Mouse (Mus musculus): Measurements from ENCODE around the gene Susd1. TPM values are rescaled to one million over a fixed set of nuclear protein-coding genes. Genes with fewer than 3 reads are reported as not detected.

Susd1 gene
- polyA plus RNA-seq, 1 experiment from 2014 or later, result 3.7 TPM

DNA sequence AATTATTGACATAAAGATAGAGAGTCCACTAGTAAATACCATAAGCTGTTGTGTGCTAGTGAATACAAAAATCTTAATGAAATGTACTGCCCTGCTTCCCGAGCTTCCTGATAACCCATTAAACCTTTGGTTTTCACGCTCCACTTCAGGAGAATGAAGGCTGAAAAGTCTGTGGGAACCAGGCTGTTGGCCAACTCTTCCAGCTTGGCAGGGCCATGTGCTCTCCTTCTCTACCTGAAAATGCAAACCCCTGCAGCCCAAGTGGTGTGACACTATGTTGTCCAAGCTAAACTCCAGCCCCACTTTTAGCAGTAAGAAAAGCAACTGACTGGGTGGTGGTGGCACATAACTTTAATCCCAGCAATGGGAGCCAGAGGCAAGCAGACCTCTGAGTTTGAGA, 162.5 kb downstream of the Susd1 start:
- Histone ChIP-seq H3K36me3 (no peaks in the 10 kb centered on the region), H3K4me1 (replicated peaks) (0 out of 2 replicates have a peak, but pooled peaks cover 3% of the 10 kb centered on the region), H3K9me3 (replicated peaks) (no peaks in the 10 kb centered on the region), H3K27ac (no peak overlapping the region), H3K4me3 (no peak overlapping the region), H3K27me3 (no peaks in the 10 kb centered on the region), H3K9ac (no peak overlapping the region), H3K4me2 (no peak overlapping the region)
- ATAC-seq (replicated peaks; ENCODE audit: insufficient number of reproducible peaks, insufficient read depth, low FRiP score, low read depth), result no peak
- WGBS, result 34% methylated on average over 2 of the region's 2 CpGs

DNA sequence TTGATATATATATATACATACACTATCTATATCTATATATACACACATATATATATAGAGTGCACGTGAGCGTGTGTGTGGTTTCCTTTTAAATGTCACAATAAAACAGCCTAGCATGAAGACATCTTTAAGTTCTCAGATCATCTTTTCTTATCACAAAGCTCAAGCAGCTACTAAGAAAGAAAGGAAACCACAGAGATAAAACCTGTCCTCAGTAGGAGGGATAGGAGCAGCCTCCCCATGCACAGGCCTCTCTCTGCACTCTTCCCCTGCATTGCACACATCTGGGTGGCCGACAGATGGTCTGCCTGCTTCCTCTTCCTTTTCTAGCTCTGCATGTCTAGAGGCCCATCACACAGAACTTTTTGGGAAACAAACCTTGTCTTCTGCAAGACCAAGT, 162.9 kb downstream of the Susd1 start:
- H3K27me3 ChIP-seq, result no peaks in the 10 kb centered on the region
- no peaks in the 10 kb centered on the region for H3K36me3 ChIP-seq
- H3K4me2 ChIP-seq, result no peak overlapping the region
- no peak overlapping the region for H3K9ac ChIP-seq
- no peak for ATAC-seq (replicated peaks; ENCODE audit: insufficient number of reproducible peaks, insufficient read depth, low FRiP score, low read depth)
- no peak overlapping the region for H3K4me3 ChIP-seq
- WGBS, result 43% methylated on average over 3 of the region's 3 CpGs
- no peak overlapping the region for H3K27ac ChIP-seq
- H3K9me3 ChIP-seq (replicated peaks), result no peaks in the 10 kb centered on the region
- 0 out of 2 replicates have a peak, but pooled peaks cover 3% of the 10 kb centered on the region for H3K4me1 ChIP-seq (replicated peaks)

DNA sequence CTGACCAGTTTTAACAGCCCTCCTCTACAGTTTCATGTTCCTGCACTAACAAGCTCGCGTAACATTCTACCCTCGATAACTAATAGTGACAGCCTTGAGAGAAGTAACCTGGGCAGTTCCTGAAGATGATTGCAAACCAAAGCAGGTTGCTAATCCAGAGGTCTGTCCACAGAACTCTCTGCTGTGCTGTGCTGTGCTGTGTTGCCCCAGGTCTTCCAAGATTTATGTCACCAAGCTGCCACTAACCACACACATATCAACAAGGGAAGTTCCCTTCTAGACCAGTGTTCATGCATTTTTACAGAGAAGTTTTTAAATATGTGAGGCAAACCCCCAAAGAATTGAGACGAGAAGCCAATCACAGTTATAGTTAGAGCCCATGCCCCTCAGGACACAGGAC, 164.3 kb downstream of the Susd1 start:
- H3K36me3 ChIP-seq, result no peaks in the 10 kb centered on the region
- no peak overlapping the region for H3K4me2 ChIP-seq
- H3K27ac ChIP-seq, result no peak overlapping the region
- no peaks in the 10 kb centered on the region for H3K27me3 ChIP-seq
- ATAC-seq (replicated peaks; ENCODE audit: insufficient number of reproducible peaks, insufficient read depth, low FRiP score, low read depth), result no peak
- H3K4me1 ChIP-seq (replicated peaks), result 0 out of 2 replicates have a peak, but pooled peaks cover 3% of the 10 kb centered on the region
- no peaks in the 10 kb centered on the region for H3K9me3 ChIP-seq (replicated peaks)
- no peak overlapping the region for H3K9ac ChIP-seq
- no peak overlapping the region for H3K4me3 ChIP-seq
- 72% methylated on average over 4 of the region's 4 CpGs for WGBS

DNA sequence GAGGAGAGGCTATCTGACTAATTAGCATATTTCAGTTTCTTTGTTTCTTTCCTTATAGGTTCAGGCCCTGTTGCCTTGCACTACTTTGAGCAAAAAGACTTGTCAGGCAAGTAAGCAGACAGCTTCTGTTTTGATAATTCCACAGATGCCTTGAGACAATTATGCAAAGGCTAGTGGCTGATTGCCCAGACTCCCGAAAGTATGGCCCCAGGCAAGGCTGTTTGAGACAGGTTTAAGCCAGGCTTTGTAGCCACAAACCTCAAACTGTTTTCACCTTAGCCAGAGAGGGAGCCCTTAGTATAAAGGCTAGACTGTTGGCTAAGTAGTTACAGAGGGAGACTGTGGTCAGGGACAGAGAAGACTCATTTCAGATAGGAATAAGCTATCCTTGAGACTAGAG, 165.1 kb downstream of the Susd1 start:
- 0 out of 2 replicates have a peak, but pooled peaks cover 3% of the 10 kb centered on the region for H3K4me1 ChIP-seq (replicated peaks)
- no peak overlapping the region for H3K4me2 ChIP-seq
- H3K9me3 ChIP-seq (replicated peaks), result no peaks in the 10 kb centered on the region
- no peak overlapping the region for H3K27ac ChIP-seq
- no peaks in the 10 kb centered on the region for H3K36me3 ChIP-seq
- ATAC-seq (replicated peaks; ENCODE audit: insufficient number of reproducible peaks, insufficient read depth, low FRiP score, low read depth), result no peak
- no peak overlapping the region for H3K9ac ChIP-seq
- 28% methylated on average over 1 of the region's 1 CpGs for WGBS
- H3K4me3 ChIP-seq, result no peak overlapping the region
- no peaks in the 10 kb centered on the region for H3K27me3 ChIP-seq

DNA sequence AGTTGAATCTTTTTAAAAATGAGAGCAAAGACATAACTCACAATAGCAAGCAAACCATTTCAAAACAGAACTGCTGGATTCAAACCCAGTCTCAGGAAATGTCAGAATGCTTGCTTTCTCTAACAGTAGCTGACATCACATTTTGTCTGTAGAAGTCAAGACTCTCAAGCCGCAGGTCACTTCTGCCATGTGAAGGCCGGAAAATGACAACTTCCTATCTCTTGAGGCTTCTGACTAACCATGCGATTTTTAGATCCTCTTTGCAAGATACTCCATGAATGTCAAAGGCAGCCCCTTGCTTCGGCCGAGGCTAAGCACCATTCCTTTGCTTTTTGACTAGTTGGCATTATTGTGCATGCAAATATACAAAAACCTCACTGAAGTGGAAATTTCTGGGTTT, 172.8 kb downstream of the Susd1 start:
- no peak overlapping the region for H3K9ac ChIP-seq
- H3K4me3 ChIP-seq, result no peak overlapping the region
- no peak overlapping the region for H3K27ac ChIP-seq
- H3K36me3 ChIP-seq, result no peaks in the 10 kb centered on the region
- H3K27me3 ChIP-seq, result no peaks in the 10 kb centered on the region
- H3K4me2 ChIP-seq, result no peak overlapping the region
- no peaks in the 10 kb centered on the region for H3K9me3 ChIP-seq (replicated peaks)
- H3K4me1 ChIP-seq (replicated peaks), result no peaks in the 10 kb centered on the region
- WGBS, result 77% methylated on average over 5 of the region's 5 CpGs
- ATAC-seq (replicated peaks; ENCODE audit: insufficient number of reproducible peaks, insufficient read depth, low FRiP score, low read depth), result no peak

DNA sequence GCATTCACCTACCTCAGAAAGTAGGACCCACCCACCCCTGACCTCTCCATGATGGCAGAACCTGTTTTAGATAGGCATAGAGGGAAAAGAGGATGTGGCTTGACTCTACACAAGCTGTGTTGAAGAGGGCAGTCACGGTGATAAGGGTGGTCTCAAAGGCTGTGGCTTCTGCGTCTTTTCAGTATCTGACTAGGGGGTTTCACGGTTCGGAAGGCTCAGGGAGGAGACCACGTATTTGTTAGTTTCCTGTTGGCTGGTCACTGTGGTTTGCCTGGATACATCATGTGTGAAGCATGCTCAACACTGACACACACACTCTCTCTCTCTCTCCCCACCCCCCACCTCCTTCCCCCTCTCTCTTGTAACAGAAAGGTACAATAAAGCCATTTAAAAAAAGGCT, 173.3 kb downstream of the Susd1 start:
- H3K27me3 ChIP-seq, result no peaks in the 10 kb centered on the region
- no peaks in the 10 kb centered on the region for H3K4me1 ChIP-seq (replicated peaks)
- ATAC-seq (replicated peaks; ENCODE audit: insufficient number of reproducible peaks, insufficient read depth, low FRiP score, low read depth), result no peak
- H3K36me3 ChIP-seq, result no peaks in the 10 kb centered on the region
- no peak overlapping the region for H3K9ac ChIP-seq
- no peak overlapping the region for H3K4me2 ChIP-seq
- no peaks in the 10 kb centered on the region for H3K9me3 ChIP-seq (replicated peaks)
- 74% methylated on average over 5 of the region's 5 CpGs for WGBS
- no peak overlapping the region for H3K27ac ChIP-seq
- H3K4me3 ChIP-seq, result no peak overlapping the region

Other genes with a start within 250 kb of the Susd1 start
- 6.2 and 7.0 TPM in 2 replicates for gene Ugcg, start 249.4 kb downstream of the Susd1 start, polyA plus RNA-seq (2015; fragmentation: Nextera tagmentation; extraction: Ambion mirVana)
- 24.0 and 32.8 TPM in 2 replicates for gene Ptbp3, start 110.7 kb upstream of the Susd1 start, polyA plus RNA-seq (2015; fragmentation: Nextera tagmentation; extraction: Ambion mirVana)
- 59.5 and 70.1 TPM in 2 replicates for gene Hsdl2, start 142.9 kb upstream of the Susd1 start, polyA plus RNA-seq (2015; fragmentation: Nextera tagmentation; extraction: Ambion mirVana)
- gene E130308A19Rik, start 187.6 kb upstream of the Susd1 start, polyA plus RNA-seq (2015; fragmentation: Nextera tagmentation; extraction: Ambion mirVana), result 17.3 and 24.2 TPM in 2 replicates

All from heart, embryonic 15.5 days (tissue).